Mouse (Mus musculus): ENCODE data around the gene Cct8.
A peak's percentile ranks its signal among the peaks of the same experiment; 100 is the strongest.

Cct8 gene

GRCm38 (mm10) chr16:87445528-87445927 is 50.1 kb downstream of the Cct8 start:
- DNase-seq (ENCODE audit: inconsistent age in 2 of 2, low spot score in 1 of 2) = no peak

- DNase-seq (ENCODE audit: inconsistent age in 2 of 2, low spot score in 1 of 2) = no peak
Observed at GRCm38 (mm10) chr16:87445110-87445509, 50.6 kb downstream of the Cct8 start.

GRCm38 (mm10) chr16:87444071-87444470 is 51.6 kb downstream of the Cct8 start:
- DNase-seq (ENCODE audit: inconsistent age in 2 of 2, low spot score in 1 of 2) = peak in 1 of 2 experiments; percentile 66

- DNase-seq (ENCODE audit: inconsistent age in 2 of 2, low spot score in 1 of 2) = no peak
Observed at GRCm38 (mm10) chr16:87443245-87443644, 52.4 kb downstream of the Cct8 start.

- no peak for DNase-seq (ENCODE audit: inconsistent age in 2 of 2, low spot score in 1 of 2)
Observed at GRCm38 (mm10) chr16:87442291-87442690, 53.4 kb downstream of the Cct8 start.

GRCm38 (mm10) chr16:87441089-87441488 is 54.6 kb downstream of the Cct8 start:
- DNase-seq (ENCODE audit: inconsistent age in 2 of 2, low spot score in 1 of 2) = peak in 1 of 2 experiments; percentile 68

- DNase-seq (ENCODE audit: inconsistent age in 2 of 2, low spot score in 1 of 2) = peak; percentile 95 to 98
Observed at GRCm38 (mm10) chr16:87440184-87440686, 55.4 kb downstream of the Cct8 start, which contains the start of gene Rwdd2b. Gene Rwdd2b, minus strand, starts transcription at chr16:87440573.

- no peak for DNase-seq (ENCODE audit: inconsistent age in 2 of 2, low spot score in 1 of 2)
Observed at GRCm38 (mm10) chr16:87438697-87439096, 57.0 kb downstream of the Cct8 start.

- DNase-seq (ENCODE audit: inconsistent age in 2 of 2, low spot score in 1 of 2) = no peak
Observed at GRCm38 (mm10) chr16:87437096-87437495, 58.6 kb downstream of the Cct8 start.

GRCm38 (mm10) chr16:87435411-87436205 is 60.1 kb downstream of the Cct8 start:
- no peak for DNase-seq (ENCODE audit: inconsistent age in 2 of 2, low spot score in 1 of 2)

- no peak for DNase-seq (ENCODE audit: inconsistent age in 2 of 2, low spot score in 1 of 2)
Observed at GRCm38 (mm10) chr16:87434946-87435345, 60.7 kb downstream of the Cct8 start.

GRCm38 (mm10) chr16:87434266-87434665 is 61.4 kb downstream of the Cct8 start:
- DNase-seq (ENCODE audit: inconsistent age in 2 of 2, low spot score in 1 of 2) = no peak
